Mouse (Mus musculus) ES-E14 (cell line): ENCODE measurements around the gene Cfap46.

Source experiments
- CHD2 ChIP-seq: IDR thresholded peaks from 2 replicates; pipeline ENCODE4 v1.6.1; 2014; ENCODE audit warnings: mild to moderate bottlenecking, low read depth, low read length, inconsistent platforms
- HCFC1 ChIP-seq: IDR thresholded peaks from 2 replicates; pipeline ENCODE4 v1.6.1; 2012; ENCODE audit warnings: low read length, inconsistent platforms, borderline replicate concordance; ENCODE audit not compliant: insufficient read depth
- MAFK ChIP-seq: IDR thresholded peaks from 2 replicates; pipeline ENCODE4 v1.6.1; 2014; ENCODE audit warnings: mild to moderate bottlenecking, low read depth, low read length, inconsistent platforms; ENCODE audit not compliant: insufficient read depth
- ZC3H11A ChIP-seq: IDR thresholded peaks from 2 replicates; pipeline ENCODE4 v1.6.1; 2012; ENCODE audit warnings: low read depth, mild to moderate bottlenecking, inconsistent platforms, low read length, borderline replicate concordance
- ZNF384 ChIP-seq: IDR thresholded peaks from 2 replicates; pipeline ENCODE4 v1.6.1; 2012; ENCODE audit warnings: low read depth, low read length, inconsistent platforms

DNA sequence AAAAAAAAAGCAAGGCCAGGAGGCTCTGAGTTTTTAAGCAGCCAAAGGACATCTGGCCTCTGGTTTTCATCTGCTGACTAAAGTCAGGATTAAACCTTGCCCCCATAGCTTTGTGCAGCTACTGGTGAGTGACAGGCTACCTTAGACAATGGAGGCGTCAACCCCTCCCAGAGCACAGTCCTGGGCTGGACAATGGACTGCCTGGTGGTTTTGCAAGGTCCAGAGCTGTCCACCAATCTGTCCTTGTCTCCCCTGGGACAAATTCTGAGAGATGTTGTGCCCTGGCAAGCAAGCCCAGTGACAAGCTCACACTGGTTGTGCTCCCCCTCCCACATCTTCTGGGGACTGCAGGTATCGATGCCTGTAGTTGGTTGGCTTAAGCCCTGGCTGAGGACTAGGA is 132.1 kb downstream of the Cfap46 start:
- TF ChIP-seq HCFC1 (no peak), ZNF384 (no peak), MAFK (no peak), CHD2 (no peak), ZC3H11A (no peak)
